Mouse (Mus musculus) liver, postnatal 0 days (tissue): ENCODE measurements at regions not wholly inside any gene's neighbourhood (a gene's known extent, or its start where the extent isn't known, plus 50 kb on each side); places are given as distances from the start of the nearest gene placed in this dataset.

Experiments
- CTCF ChIP-seq: sonication (generic); IDR thresholded peaks from 2 replicates; pipeline ENCODE4 v1.5.1; 2016; ENCODE audit warnings: antibody characterized with exemption, low read depth
- EP300 ChIP-seq: IDR thresholded peaks from 2 replicates; pipeline ENCODE4 v1.6.1; 2016; ENCODE audit warnings: antibody characterized with exemption, low read depth, mild to moderate bottlenecking

- TF ChIP-seq CTCF (no peak), EP300 (no peak)
Observed at GRCm38 (mm10) chr4:87487798-87488197, 257.5 kb upstream of the Slc24a2 start.
